Mouse (Mus musculus) kidney, adult 8-10 months (tissue): ENCODE results near the gene Gm16440.
"Not testable (repeated sequence)": the region's sequence is repeated elsewhere in the genome, so short reads cannot be mapped to it uniquely, and the experiment has no call there.

Experiments
- DNase-seq, 2 experiments: peaks; one replicate each; pipeline ENCODE4 v3.0.0; 2022

The Gm16440 gene

GRCm38 (mm10) chr14:6390219-6390618 is at the start of gene Gm16440:
Gm16440 (minus strand) TSS chr14:6390319.
- not testable (repeated sequence) for DNase-seq

DNA sequence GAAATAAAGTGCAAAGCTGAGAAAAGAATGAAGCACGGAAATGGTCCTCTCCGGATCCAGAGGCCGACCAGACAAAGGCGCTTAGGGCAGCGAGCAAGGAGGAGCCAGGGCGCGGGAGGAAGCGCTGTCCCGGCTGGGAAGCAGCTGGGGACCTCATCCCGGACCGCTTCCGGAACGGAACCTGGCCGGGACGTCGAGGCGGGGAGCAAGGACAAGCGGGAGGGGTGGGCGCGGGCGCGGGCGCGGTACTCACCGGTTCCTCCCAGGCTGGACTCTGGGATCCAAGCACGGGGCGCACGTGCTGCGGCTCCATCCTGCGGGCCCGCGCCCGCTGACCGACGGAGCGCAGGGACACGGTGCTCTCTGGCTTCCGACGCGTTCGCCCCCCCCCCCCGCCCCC is 36.6 kb upstream of the Gm16440 start:
- DNase-seq, result not testable (repeated sequence)

DNA sequence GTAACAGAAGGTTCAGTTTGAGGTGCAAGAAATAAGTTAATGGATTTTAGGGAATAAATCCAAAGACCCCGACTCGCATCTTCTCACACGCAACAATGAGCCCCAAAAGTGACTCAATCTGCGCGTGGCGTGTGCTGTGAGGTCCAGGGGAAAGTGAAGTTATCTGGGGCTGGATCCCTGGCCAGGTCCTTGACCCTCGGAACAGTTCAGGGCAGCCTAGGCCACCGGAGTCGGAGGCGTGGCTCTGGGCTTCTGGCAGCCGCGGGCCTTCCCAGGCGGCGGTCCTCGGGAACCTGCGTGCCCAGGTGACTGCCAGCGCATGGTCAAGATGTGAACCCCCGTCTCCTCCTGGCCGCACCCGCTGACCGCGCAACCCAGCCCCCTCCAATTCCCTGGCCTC is 36.2 kb upstream of the Gm16440 start:
- DNase-seq, result peak in 1 of 2 experiments; percentile 16

GRCm38 (mm10) chr14:6412382-6412781 is 22.3 kb upstream of the Gm16440 start, which contains the start of gene Gm3591:
Gm3591 (minus strand) TSS chr14:6412482.
- DNase-seq, result not testable (repeated sequence)

GRCm38 (mm10) chr14:6343578-6343977 is 46.5 kb downstream of the Gm16440 start, which contains the start of gene Gm3618:
Gm3618 (minus strand) TSS chr14:6343678.
- DNase-seq, result not testable (repeated sequence)
